In genomic region chr19:4961928-4962601, GRCm38 (mm10) we compare ENCODE assay signal across 8 mouse cellular contexts. TPM values are rescaled to one million over a fixed set of nuclear protein-coding genes. Genes with fewer than 3 reads are reported as not detected.
DNase-seq lines count a peak whose midpoint lies in the region; ATAC-seq lines count a peak whose summit lies in the region.

Gene Mrpl11, plus strand, starts transcription at chr19:4962147.

- WGBS in hindbrain, embryonic 14.5 days, result 0% methylated on average over 34 of the region's 34 CpGs

- H3K4me2 ChIP-seq in hindbrain, embryonic 14.5 days (replicated peaks), result peak within 1 kb of the TSS; percentile 77

- peaks cover 9% of the 10 kb centered on the region for H3K4me1 ChIP-seq in hindbrain, embryonic 14.5 days (replicated peaks; ENCODE audit: control insufficient read depth, insufficient read depth, low read length)

- peak within 1 kb of the TSS; percentile 90 for H3K4me3 ChIP-seq in hindbrain, embryonic 14.5 days (replicated peaks; ENCODE audit: low read length)

- no peaks in the 10 kb centered on the region for H3K9me3 ChIP-seq in hindbrain, embryonic 14.5 days (ENCODE audit: control insufficient read depth, low read length)

- H3K27me3 ChIP-seq in hindbrain, embryonic 14.5 days (ENCODE audit: control insufficient read depth, insufficient read depth, low read length), result no peaks in the 10 kb centered on the region

- peak within 1 kb of the TSS; percentile 88 for H3K27ac ChIP-seq in hindbrain, embryonic 14.5 days

- H3K36me3 ChIP-seq in hindbrain, embryonic 14.5 days (replicated peaks; ENCODE audit: control insufficient read depth, insufficient read depth), result peaks cover 26% of the 10 kb centered on the region

- peak; percentile 95 for ATAC-seq in hindbrain, embryonic 14.5 days (ENCODE audit: low FRiP score)

- peak within 1 kb of the TSS; percentile 87 for H3K9ac ChIP-seq in hindbrain, embryonic 14.5 days

- DNase-seq in R1 (ENCODE audit: low read depth, low spot score), result peak; percentile 97
- peak; percentile 88 to 92 for DNase-seq in cerebellum, postnatal 25 days
- DNase-seq in frontal cortex, postnatal 25 days (ENCODE audit: low spot score in 2 of 2), result peak; percentile 79 to 87
- DNase-seq in hindbrain, embryonic 14.5 days (ENCODE audit: low spot score), result peak; percentile 96
- DNase-seq in layer of hippocampus, postnatal 36 days, result peak; percentile 86 to 87
- DNase-seq in lung, postnatal 36 days, result peak; percentile 98
- peak; percentile 97 for DNase-seq in retina, postnatal 1 day
- DNase-seq in urinary bladder, adult 18-20 months (ENCODE audit: low spot score in 2 of 2), result peak; percentile 81 to 82

RNA-seq across cellular contexts. Expression of gene Mrpl11, which starts in this region (rescaled TPM):
- 119 TPM in 2 replicates for polyA plus RNA-seq in hindbrain, embryonic 14.5 days (2014; fragmentation: Nextera tagmentation; extraction: Ambion mirVana)
- 10 to 100 TPM; 56.7 to 61.6 TPM for total RNA-seq in layer of hippocampus, postnatal 36 days (2021)

Comparison
In these comparisons a context has a peak if more than half of its experiments do, and no peak if none do; other contexts are left out.
1. Peak in every context shown above with its lines: DNase-seq, ATAC-seq, H3K4me3 ChIP-seq and H3K27ac ChIP-seq.